Mouse (Mus musculus) inflammation-experienced regulatory T-cells, adult 6 months (primary cell): ENCODE measurements around the gene Blcap. TPM values are rescaled to one million over a fixed set of nuclear protein-coding genes. Genes with fewer than 3 reads are reported as not detected.

Experiments used
- ATAC-seq: one replicate; pipeline ENCODE4 v1.8.0; 2017
- polyA plus RNA-seq, 3 experiments: library from polyadenylated mRNA; unstranded; fragments of 100-300 nt; shearing (Covaris generic); gene quantifications; one replicate each; pipeline ENCODE4 v1.2.1; 2017

The Blcap gene
- polyA plus RNA-seq, 3 experiments from 2014 or later, result 13.9 to 21.2 (median 15.1) TPM

DNA sequence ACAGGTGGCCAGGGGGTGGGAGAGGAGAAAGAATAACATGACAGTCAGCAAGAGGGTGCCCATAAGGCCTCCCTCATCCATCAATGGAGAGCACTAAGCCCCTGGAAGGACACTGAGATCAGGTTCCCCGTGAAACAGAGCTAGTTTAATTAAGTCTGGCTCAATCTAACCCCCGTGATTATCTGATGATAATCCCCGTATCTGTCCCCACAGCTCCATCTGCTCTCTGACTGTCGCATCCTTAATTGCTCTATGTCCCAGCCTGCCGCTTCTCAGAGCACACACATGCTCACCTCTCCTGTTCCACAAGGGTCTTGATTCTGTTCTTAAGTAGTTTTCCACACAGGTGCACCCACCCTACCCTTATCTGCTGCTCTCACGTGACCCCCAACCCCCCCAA is 53.5 kb downstream of the Blcap start:
- ATAC-seq, result no peak

GRCm38 (mm10) chr2:157514353-157514752 is 56.7 kb downstream of the Blcap start:
- ATAC-seq, result no peak

- ATAC-seq, result no peak
Measured at GRCm38 (mm10) chr2:157513737-157514208, 57.3 kb downstream of the Blcap start.

DNA sequence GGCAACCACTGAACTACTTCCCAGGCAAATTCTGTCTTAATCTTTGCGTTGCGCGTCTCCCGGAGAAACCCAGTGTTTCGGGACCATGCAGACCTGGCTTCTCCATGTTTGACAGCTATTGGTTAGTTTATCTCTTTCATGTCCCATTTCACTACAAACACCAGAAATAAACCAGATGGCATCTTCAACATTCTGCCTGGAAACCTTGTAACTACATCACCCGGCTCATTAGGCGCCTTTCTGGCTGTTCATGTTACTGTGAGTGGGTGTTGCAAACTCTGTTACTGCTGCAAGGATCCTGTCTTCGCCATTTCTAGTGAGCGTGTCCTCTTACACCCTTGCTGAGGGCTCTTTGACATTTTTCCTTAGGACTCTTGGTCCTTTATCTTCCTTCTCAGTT is 58.2 kb downstream of the Blcap start:
- no peak for ATAC-seq

GRCm38 (mm10) chr2:157510031-157510430 is 61.0 kb downstream of the Blcap start:
- no peak for ATAC-seq

GRCm38 (mm10) chr2:157509182-157509581 is 61.9 kb downstream of the Blcap start:
- ATAC-seq, result no peak

DNA sequence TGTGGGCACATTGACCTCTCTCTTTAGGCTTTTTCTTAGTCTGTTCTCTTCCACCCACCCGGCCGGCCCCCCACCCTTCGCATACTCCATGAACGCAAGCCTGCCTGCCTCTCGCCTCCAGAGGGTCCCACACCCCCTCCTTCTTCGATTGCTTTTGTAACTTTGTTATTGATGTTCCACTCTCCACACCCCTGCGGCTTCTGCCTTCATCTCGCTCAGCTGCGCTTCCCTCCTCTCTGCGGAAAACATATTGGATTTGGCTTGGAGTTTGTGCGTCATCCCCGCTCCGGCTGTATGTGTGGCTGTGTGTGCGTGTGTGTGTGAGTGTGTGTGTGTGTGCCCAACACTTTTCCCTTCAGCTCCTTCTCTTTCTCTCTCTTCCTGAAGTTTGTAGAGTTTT is 64.3 kb downstream of the Blcap start:
- ATAC-seq, result no peak

Other genes with a start within 250 kb of the Blcap start
- gene Ghrh, start 223.8 kb downstream of the Blcap start, polyA plus RNA-seq, result not detected
- gene Manbal, start 203.7 kb downstream of the Blcap start, polyA plus RNA-seq, result 10 to 100 TPM; 41.4 to 46.8 (median 44.1) TPM
- 1 to 10 TPM in 2 of 3 experiments, under 1 TPM in 1; 0.43 to 2.1 (median 1.0) TPM for gene Src, start 152.8 kb downstream of the Blcap start, polyA plus RNA-seq
- under 1 TPM in 1 of 3 experiments, not detected in 2; 0.67 TPM for gene Nnat, start 11.2 kb downstream of the Blcap start, polyA plus RNA-seq
- 10 to 100 TPM; 45.7 to 73.0 (median 53.6) TPM for gene Ctnnbl1, start 166.1 kb upstream of the Blcap start, polyA plus RNA-seq